Mouse (Mus musculus) liver, embryonic 12.5 days (tissue): ENCODE measurements around the gene Olfr545. TPM values are rescaled to one million over a fixed set of nuclear protein-coding genes. Genes with fewer than 3 reads are reported as not detected.

Experiments used
- ATAC-seq: fragments of 200-750 bp; cut with Nextera tagmentation; 2 replicates; pipeline ENCODE4 v1.8.0; 2017; ENCODE audit warnings: moderate number of reproducible peaks, mild to moderate bottlenecking, moderate library complexity
- H3K27ac ChIP-seq: fragments of 300-500 bp; sonication (generic); 2 replicates; pipeline ENCODE4 v1.5.1; 2016; ENCODE audit warnings: mild to moderate bottlenecking
- H3K27me3 ChIP-seq: fragments of 300-500 bp; sonication (generic); replicated peaks from 2 replicates; pipeline ENCODE4 v1.6.1; 2016; ENCODE audit warnings: mild to moderate bottlenecking, moderate library complexity
- H3K36me3 ChIP-seq: fragments of 300-500 bp; sonication (generic); 2 replicates; pipeline ENCODE4 v1.6.1; 2016; ENCODE audit warnings: mild to moderate bottlenecking, moderate library complexity
- H3K4me1 ChIP-seq: fragments of 300-500 bp; sonication (generic); 2 replicates; pipeline ENCODE4 v1.6.1; 2016
- H3K4me2 ChIP-seq: fragments of 300-500 bp; sonication (generic); 2 replicates; pipeline ENCODE4 v1.6.1; 2016; ENCODE audit warnings: mild to moderate bottlenecking, moderate library complexity
- H3K4me3 ChIP-seq: fragments of 300-500 bp; sonication (generic); 2 replicates; pipeline ENCODE4 v1.5.1; 2016; ENCODE audit warnings: mild to moderate bottlenecking, moderate library complexity
- H3K9ac ChIP-seq: fragments of 300-500 bp; sonication (generic); 2 replicates; pipeline ENCODE4 v1.6.1; 2016; ENCODE audit warnings: mild to moderate bottlenecking, moderate library complexity
- H3K9me3 ChIP-seq: fragments of 300-500 bp; sonication (generic); replicated peaks from 2 replicates; pipeline ENCODE4 v1.6.1; 2016; ENCODE audit warnings: mild to moderate bottlenecking, moderate library complexity
- WGBS: fragments of 180-500 bp; shearing (Covaris S2); methylation state at CpG from one replicate; pipeline ENCODE4 v1.1.7; 2016; ENCODE audit not compliant: insufficient replicate concordance; 5-methylcytosine and 5-hydroxymethylcytosine counted together
- polyA plus RNA-seq: library from polyadenylated mRNA; unstranded; fragments of >200 nt; fragmentation: Nextera tagmentation; extraction: Ambion mirVana; gene quantifications from 2 replicates; pipeline ENCODE4 v1.2.1, GENCODE M21; 2016

Olfr545 gene
- polyA plus RNA-seq, 1 experiment from 2014 or later: not detected

GRCm38 (mm10) chr7:102478425-102478824, 20.9 kb downstream of the Olfr545 start:
- H3K9me3 ChIP-seq: no peaks in the 10 kb centered on the region
- H3K9ac ChIP-seq: no peak overlapping the region
- no peaks in the 10 kb centered on the region for H3K27me3 ChIP-seq
- WGBS: 68% methylated on average over 4 of the region's 4 CpGs
- peak; percentile 45; the same call in 1 of the 2 replicates for ATAC-seq
- H3K4me2 ChIP-seq: no peak overlapping the region
- no peak overlapping the region for H3K27ac ChIP-seq
- peaks cover 12% of the 10 kb centered on the region for H3K4me1 ChIP-seq
- no peak overlapping the region for H3K4me3 ChIP-seq
- peaks cover 11% of the 10 kb centered on the region; the same call in 1 of the 2 replicates for H3K36me3 ChIP-seq

GRCm38 (mm10) chr7:102477377-102477776, 22.0 kb downstream of the Olfr545 start:
- Histone ChIP-seq H3K9ac (no peak overlapping the region), H3K36me3 (peaks cover 11% of the 10 kb centered on the region; the same call in 1 of the 2 replicates), H3K27ac (no peak overlapping the region), H3K27me3 (no peaks in the 10 kb centered on the region), H3K4me1 (peaks cover 5% of the 10 kb centered on the region), H3K4me3 (no peak overlapping the region), H3K9me3 (no peaks in the 10 kb centered on the region), H3K4me2 (no peak overlapping the region)
- ATAC-seq: no peak
- WGBS: 79% methylated on average over 11 of the region's 11 CpGs

- Histone ChIP-seq H3K27ac (no peak overlapping the region), H3K4me3 (no peak overlapping the region), H3K4me1 (peaks cover 5% of the 10 kb centered on the region), H3K27me3 (no peaks in the 10 kb centered on the region), H3K9me3 (no peaks in the 10 kb centered on the region), H3K4me2 (no peak overlapping the region), H3K9ac (no peak overlapping the region), H3K36me3 (peaks cover 11% of the 10 kb centered on the region; the same call in 1 of the 2 replicates)
- no peak for ATAC-seq
- WGBS: 85% methylated on average over 5 of the region's 5 CpGs
Observed at GRCm38 (mm10) chr7:102476601-102477000, 22.8 kb downstream of the Olfr545 start.

GRCm38 (mm10) chr7:102472675-102473074, 26.7 kb downstream of the Olfr545 start:
- H3K4me1 ChIP-seq: no peaks in the 10 kb centered on the region
- H3K4me2 ChIP-seq: no peak overlapping the region
- H3K9me3 ChIP-seq: no peaks in the 10 kb centered on the region
- no peak overlapping the region for H3K9ac ChIP-seq
- H3K27me3 ChIP-seq: no peaks in the 10 kb centered on the region
- H3K4me3 ChIP-seq: no peak overlapping the region
- ATAC-seq: no peak
- H3K27ac ChIP-seq: no peak overlapping the region
- WGBS: 68% methylated on average over 5 of the region's 5 CpGs
- peaks cover 47% of the 10 kb centered on the region for H3K36me3 ChIP-seq

- no peak overlapping the region for H3K9ac ChIP-seq
- H3K27me3 ChIP-seq: no peaks in the 10 kb centered on the region
- H3K36me3 ChIP-seq: peaks cover 88% of the 10 kb centered on the region
- H3K9me3 ChIP-seq: no peaks in the 10 kb centered on the region
- H3K27ac ChIP-seq: no peak overlapping the region
- no peak overlapping the region for H3K4me3 ChIP-seq
- no peak for ATAC-seq
- H3K4me1 ChIP-seq: no peaks in the 10 kb centered on the region
- H3K4me2 ChIP-seq: no peak overlapping the region
- 86% methylated on average over 8 of the region's 8 CpGs for WGBS
Observed at GRCm38 (mm10) chr7:102467566-102467965, 31.8 kb downstream of the Olfr545 start.

GRCm38 (mm10) chr7:102458618-102459380, 40.6 kb downstream of the Olfr545 start:
- Histone ChIP-seq H3K4me2 (no peak overlapping the region), H3K27ac (no peak overlapping the region), H3K4me3 (no peak overlapping the region), H3K36me3 (peaks cover 100% of the 10 kb centered on the region), H3K4me1 (no peaks in the 10 kb centered on the region), H3K9me3 (no peaks in the 10 kb centered on the region), H3K27me3 (no peaks in the 10 kb centered on the region), H3K9ac (no peak overlapping the region)
- 89% methylated on average over 5 of the region's 5 CpGs for WGBS
- ATAC-seq: no peak

GRCm38 (mm10) chr7:102446438-102446837, 52.9 kb downstream of the Olfr545 start:
- no peak overlapping the region for H3K4me2 ChIP-seq
- H3K4me3 ChIP-seq: no peak overlapping the region
- no peaks in the 10 kb centered on the region for H3K27me3 ChIP-seq
- no peaks in the 10 kb centered on the region for H3K9me3 ChIP-seq
- no peak overlapping the region for H3K27ac ChIP-seq
- 93% methylated on average over 9 of the region's 9 CpGs for WGBS
- no peak for ATAC-seq
- H3K4me1 ChIP-seq: peaks cover 27% of the 10 kb centered on the region
- peaks cover 81% of the 10 kb centered on the region for H3K36me3 ChIP-seq
- H3K9ac ChIP-seq: no peak overlapping the region

GRCm38 (mm10) chr7:102444301-102444700, 55.1 kb downstream of the Olfr545 start:
- Histone ChIP-seq H3K27me3 (no peaks in the 10 kb centered on the region), H3K9me3 (no peaks in the 10 kb centered on the region), H3K4me3 (peak overlapping the region; percentile 91), H3K36me3 (peaks cover 60% of the 10 kb centered on the region), H3K4me2 (peak overlapping the region; percentile 82), H3K9ac (peak overlapping the region; percentile 97), H3K4me1 (peaks cover 32% of the 10 kb centered on the region), H3K27ac (peak overlapping the region; percentile 97)
- peak; percentile 79 for ATAC-seq
- 21% methylated on average over 2 of the region's 2 CpGs for WGBS

GRCm38 (mm10) chr7:102442432-102442831, 56.9 kb downstream of the Olfr545 start:
- H3K27ac ChIP-seq: peak overlapping the region; percentile 97
- H3K9ac ChIP-seq: peak overlapping the region; percentile 97
- WGBS: 0% methylated on average over 4 of the region's 4 CpGs
- H3K4me2 ChIP-seq: peak overlapping the region; percentile 82
- ATAC-seq: no peak
- no peaks in the 10 kb centered on the region for H3K9me3 ChIP-seq
- peak overlapping the region; percentile 91 for H3K4me3 ChIP-seq
- peaks cover 9% of the 10 kb centered on the region; the same call in 1 of the 2 replicates for H3K27me3 ChIP-seq
- peaks cover 35% of the 10 kb centered on the region for H3K4me1 ChIP-seq
- H3K36me3 ChIP-seq: peaks cover 41% of the 10 kb centered on the region

GRCm38 (mm10) chr7:102441657-102442391, 57.5 kb downstream of the Olfr545 start, which contains the start of gene Rrm1:
Gene Rrm1 (plus strand): TSS chr7:102441695.
- peak within 1 kb of the TSS; percentile 97 for H3K27ac ChIP-seq
- peak; percentile 90 for ATAC-seq
- peak within 1 kb of the TSS; percentile 97 for H3K9ac ChIP-seq

More at GRCm38 (mm10) chr7:102441657-102442391, 57.5 kb downstream of the Olfr545 start, which contains the start of gene Rrm1:
- Histone ChIP-seq H3K4me3 (peak within 1 kb of the TSS; percentile 91), H3K27me3 (peaks cover 9% of the 10 kb centered on the region; the same call in 1 of the 2 replicates), H3K36me3 (peaks cover 35% of the 10 kb centered on the region), H3K4me2 (peak within 1 kb of the TSS; percentile 82), H3K4me1 (peaks cover 35% of the 10 kb centered on the region), H3K9me3 (no peaks in the 10 kb centered on the region)
- WGBS: under 1% methylated on average over 55 of the region's 56 CpGs
